Mouse (Mus musculus) cerebellum, postnatal 25 days (tissue): ENCODE measurements around the gene Pygb.

ENCODE experiments used
- DNase-seq, 2 experiments: peaks; one replicate each; pipeline ENCODE4 v3.0.0; 2021; ENCODE audit warnings: mixed read lengths in 2 of 2

Pygb gene

GRCm38 (mm10) chr2:150786251-150787180 is at the start of gene Pygb:
Gene Pygb (plus strand): TSS chr2:150786735.
- DNase-seq: peak; percentile 86 to 91

DNA sequence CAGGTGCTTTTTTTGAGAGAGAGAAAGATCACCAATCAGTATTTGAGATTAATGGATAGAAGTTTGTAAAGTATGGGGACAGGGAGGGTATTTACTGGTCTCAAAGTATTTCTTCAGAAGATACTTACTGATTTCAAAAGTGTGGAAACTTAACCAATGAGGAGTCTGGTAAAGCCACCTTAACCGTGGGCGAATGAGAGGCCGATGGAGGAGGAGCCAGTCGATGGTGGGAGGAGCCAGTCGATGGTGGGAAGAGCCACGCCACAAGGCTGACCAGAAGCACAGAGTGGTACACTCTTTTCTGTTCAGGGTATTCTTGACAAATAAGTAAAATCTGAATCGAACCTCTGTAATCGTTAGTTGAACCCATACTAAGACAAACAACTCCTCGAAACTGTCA is 48.7 kb upstream of the Pygb start:
- no peak for DNase-seq

- DNase-seq: no peak
Measured at GRCm38 (mm10) chr2:150740145-150740841, 46.2 kb upstream of the Pygb start.

DNA sequence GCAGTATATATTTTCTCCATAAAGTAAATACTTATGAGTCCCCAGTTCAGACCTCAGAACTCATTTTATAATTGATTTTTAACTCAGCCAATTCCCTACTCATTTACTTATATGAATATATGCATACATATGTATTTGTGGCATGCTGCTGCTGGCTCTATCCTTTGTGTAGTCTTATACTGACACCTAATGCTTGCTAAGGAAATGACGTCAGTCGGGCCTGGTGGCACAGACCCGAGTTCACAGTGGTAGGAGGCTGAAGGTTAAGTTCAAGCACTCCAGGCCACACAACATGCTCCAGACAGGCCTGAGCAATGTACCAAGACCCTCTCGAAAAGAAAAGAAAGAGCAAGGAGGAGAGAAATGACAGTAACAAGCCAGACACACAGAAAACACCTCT is 45.1 kb upstream of the Pygb start:
- peak in 1 of 2 experiments; percentile 31 for DNase-seq

DNA sequence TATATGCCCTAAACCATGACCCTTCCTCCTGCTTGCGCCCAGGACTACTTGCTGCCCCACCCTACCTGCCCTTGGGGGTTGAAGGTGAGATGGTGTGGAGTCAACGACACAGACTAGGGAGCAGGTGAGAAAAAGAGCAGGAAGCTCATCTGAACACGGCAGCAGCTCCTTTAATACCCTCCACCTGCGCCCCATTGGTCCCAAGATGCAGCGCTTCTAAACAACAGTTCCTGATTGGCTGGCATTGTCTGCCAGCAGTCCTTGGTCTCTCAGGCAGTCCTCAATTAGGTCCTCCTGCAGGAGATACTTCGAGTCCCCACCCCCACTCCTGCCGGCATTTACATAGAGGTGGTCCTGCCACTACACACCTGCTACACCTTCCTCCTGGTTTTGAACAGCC is 41.5 kb upstream of the Pygb start:
- DNase-seq: no peak

GRCm38 (mm10) chr2:150748854-150749253 is 37.7 kb upstream of the Pygb start, which contains the start of gene Entpd6:
Gene Entpd6 (plus strand): TSS chr2:150749042.
- DNase-seq: peak; percentile 95 to 96

- no peak for DNase-seq
Measured at GRCm38 (mm10) chr2:150749283-150749682, 37.3 kb upstream of the Pygb start.

DNA sequence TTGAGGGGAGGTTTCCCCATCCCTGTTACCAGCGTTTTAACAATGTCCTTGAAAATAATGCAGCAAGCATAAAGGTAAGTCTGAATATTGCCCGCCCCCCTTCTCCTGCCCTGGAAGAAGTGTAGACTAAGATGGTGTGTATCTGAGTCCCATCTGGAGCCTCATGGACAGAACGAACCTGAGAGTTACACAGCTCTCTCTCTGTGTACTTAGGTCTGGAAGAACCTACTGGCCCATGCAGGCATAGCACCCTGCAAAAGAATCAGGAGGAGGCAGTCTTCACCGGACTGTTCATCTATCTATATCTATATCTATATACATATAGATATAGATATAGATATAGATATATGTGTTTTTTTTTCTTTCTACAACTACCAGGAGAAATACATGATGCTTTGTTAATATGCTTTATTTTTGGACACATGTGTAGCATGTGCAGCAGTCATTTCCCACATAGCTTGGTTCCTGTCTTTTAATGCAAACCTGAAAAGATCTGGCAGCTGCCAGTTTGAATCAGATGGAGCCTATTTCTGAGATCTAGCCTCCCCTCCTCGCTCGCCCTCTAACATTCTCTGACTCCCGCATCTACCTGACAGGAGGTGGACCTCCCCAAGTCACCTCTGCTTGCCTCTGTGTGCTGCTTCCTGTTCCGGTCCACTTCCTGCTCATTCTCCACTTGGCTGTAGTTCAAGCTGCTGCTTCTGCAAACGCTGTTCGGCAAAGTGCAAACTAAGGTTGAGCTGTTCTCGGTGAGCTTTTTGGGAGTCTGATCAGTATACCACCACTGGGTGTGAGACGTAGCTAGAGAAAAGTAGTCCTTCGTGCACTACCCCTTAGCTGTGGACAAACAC is 36.2 kb upstream of the Pygb start:
- DNase-seq: peak in 1 of 2 experiments; percentile 36

- DNase-seq: no peak
Measured at GRCm38 (mm10) chr2:150755016-150755415, 31.5 kb upstream of the Pygb start.

- no peak for DNase-seq
Measured at GRCm38 (mm10) chr2:150761476-150761875, 25.1 kb upstream of the Pygb start.

- DNase-seq: peak in 1 of 2 experiments; percentile 47
Measured at GRCm38 (mm10) chr2:150765619-150766018, 20.9 kb upstream of the Pygb start.

GRCm38 (mm10) chr2:150766083-150766862 is 20.3 kb upstream of the Pygb start:
- peak; percentile 33 to 45 for DNase-seq

GRCm38 (mm10) chr2:150768678-150769077 is 17.9 kb upstream of the Pygb start:
- no peak for DNase-seq

GRCm38 (mm10) chr2:150770747-150771146 is 15.8 kb upstream of the Pygb start:
- peak; percentile 28 to 62 for DNase-seq

DNA sequence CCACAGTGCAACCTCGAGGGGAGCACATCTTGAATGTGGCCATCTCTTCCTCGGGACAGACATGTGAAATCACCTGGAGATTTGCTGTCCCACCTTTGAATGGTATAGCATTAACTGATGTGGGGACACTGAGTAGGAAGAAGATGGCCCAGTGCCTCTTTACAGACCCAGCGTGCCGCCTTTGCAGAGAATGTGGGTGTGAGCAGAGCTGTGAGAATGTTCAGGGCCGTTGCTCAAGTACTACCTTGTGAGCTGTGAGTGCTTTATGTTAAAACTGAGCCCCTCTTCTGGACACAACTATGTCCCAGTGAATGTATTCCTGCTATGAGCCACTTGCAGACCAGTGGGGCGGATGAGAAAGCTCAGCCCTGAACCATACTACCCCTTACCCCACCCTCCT is 15.4 kb upstream of the Pygb start:
- DNase-seq: no peak

DNA sequence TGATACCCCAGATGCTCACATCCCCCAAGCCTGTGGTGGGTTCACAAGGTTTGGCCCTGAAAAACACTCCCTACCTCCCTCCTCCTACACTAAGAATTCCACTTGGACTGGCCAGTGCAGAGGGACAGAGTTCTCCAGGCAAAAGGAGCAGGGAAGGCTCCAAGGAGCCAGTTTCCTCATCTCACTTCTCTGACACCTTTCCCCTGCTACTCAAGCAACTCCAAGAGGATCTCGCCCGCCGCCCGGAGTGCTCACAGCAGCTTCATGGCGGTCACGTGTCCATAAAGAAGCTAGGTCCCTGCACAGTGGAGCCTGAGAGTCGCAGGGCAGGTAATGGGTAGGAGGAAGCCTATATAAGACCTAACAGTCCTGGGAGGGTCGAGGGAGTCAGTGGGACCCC is 14.5 kb upstream of the Pygb start:
- no peak for DNase-seq

DNA sequence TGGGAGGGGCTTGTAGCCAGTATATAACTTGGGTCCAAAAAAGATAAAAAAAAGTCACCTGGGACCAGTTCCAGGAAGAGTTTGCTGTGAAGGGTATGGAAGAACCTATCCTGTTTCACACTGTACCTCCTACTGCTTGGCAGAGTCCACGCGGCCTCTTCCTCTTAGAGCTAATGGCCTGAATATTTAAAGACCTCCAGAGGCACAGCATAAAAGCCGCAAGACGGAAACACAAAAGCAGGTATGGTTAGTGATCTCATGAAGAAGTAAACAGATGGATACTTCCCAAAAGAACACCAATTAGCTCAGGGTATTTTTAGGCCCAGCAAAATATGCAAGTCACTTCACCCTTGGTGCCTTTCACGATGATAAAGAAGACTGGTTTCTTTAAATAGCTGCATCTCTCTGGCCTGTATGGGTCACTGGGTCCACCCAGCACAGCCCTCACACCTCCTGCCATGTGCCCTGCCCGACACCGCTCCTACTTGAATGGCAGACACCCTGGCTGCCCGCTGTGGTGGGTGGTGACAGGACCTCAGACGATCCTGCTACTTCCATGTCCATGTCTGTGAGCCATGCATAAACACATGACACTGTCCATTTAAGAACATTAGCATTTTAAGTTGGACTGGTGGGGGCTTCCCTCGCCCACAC is 13.9 kb upstream of the Pygb start:
- no peak for DNase-seq

DNA sequence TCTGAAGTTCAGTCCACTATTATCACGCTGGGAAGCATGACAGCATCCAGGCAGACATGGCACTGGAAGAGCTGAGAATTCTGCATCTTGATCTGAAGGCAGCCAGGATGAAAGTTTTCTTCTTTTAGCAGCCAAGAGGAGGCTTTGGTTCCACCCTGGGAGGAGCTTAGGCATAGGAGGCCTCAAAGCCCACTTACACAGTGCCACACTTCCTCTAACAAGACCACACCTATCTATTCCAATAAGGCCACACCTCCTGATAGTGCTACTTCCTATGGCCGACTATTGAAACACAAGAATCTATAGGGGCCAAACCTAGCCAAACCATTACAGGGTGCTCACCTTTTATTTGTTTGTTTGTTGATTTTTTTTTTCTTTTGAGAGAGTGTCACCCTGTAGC is 3.7 kb upstream of the Pygb start:
- no peak for DNase-seq

DNA sequence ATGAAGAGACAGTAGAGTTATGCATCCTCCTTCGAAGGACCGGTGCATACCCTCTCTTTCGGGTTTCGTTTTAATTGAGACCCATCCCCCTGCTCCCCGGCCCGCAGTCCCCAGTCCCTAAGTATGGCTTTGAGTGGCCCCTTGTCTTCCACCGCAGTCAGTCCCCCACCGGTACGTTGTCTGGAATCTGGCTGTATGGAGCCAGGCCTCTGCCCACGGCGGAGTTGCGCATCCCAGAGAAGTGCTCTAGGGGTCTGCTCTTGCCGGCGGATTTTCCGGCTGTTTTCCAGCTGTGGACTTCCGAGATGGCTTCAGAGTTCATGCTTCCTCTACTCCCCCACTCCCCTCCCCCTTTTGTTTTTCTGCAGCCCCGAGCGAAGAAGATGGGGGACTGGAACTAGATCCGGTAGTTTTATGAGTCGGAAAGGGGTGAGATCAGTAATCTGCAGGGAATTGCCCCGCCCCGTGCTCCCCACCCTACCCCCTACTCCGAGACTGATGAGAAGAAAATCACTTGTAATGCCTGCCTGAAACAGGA is 768 bp downstream of the Pygb start:
- peak; percentile 22 to 29 for DNase-seq

- DNase-seq: peak; percentile 87 to 93
Measured at GRCm38 (mm10) chr2:150788768-150789550, 2.4 kb downstream of the Pygb start.
